Mouse (Mus musculus) midbrain, postnatal 0 days (tissue): ENCODE measurements around the gene Fam20a. TPM values are rescaled to one million over a fixed set of nuclear protein-coding genes. Genes with fewer than 3 reads are reported as not detected.

Source experiments
- ATAC-seq: fragments of 200-750 bp; cut with Nextera tagmentation; 2 replicates; pipeline ENCODE4 v1.8.0; 2017; ENCODE audit warnings: moderate number of reproducible peaks, mild to moderate bottlenecking, moderate TSS enrichment, moderate library complexity; ENCODE audit not compliant: low FRiP score
- DNase-seq: peaks from one replicate; pipeline ENCODE4 v3.0.0-alpha.2; 2015; ENCODE audit warnings: low spot score
- H3K27ac ChIP-seq: fragments of 300-500 bp; sonication (generic); 2 replicates; pipeline ENCODE4 v1.5.1; 2014; ENCODE audit warnings: low read depth, mild to moderate bottlenecking, low read length, mixed read lengths
- H3K27me3 ChIP-seq: fragments of 300-500 bp; sonication (generic); 2 replicates; pipeline ENCODE4 v1.6.1; 2014; ENCODE audit warnings: low read length, control low read depth, mixed read lengths; ENCODE audit not compliant: insufficient read depth
- H3K36me3 ChIP-seq: fragments of 300-500 bp; sonication (generic); 2 replicates; pipeline ENCODE4 v1.6.1; 2014; ENCODE audit warnings: low read length, control low read depth, mixed read lengths; ENCODE audit not compliant: insufficient read depth
- H3K4me1 ChIP-seq: fragments of 300-500 bp; sonication (generic); 2 replicates; pipeline ENCODE4 v1.6.1; 2014; ENCODE audit warnings: mild to moderate bottlenecking, control low read depth, antibody characterized with exemption, low read length, mixed read lengths; ENCODE audit not compliant: insufficient read depth
- H3K4me2 ChIP-seq: fragments of 300-500 bp; sonication (generic); 2 replicates; pipeline ENCODE4 v1.6.1; 2014; ENCODE audit warnings: low read depth, mild to moderate bottlenecking, low read length, mixed read lengths; ENCODE audit not compliant: poor library complexity, severe bottlenecking
- H3K4me3 ChIP-seq: fragments of 300-500 bp; sonication (generic); 2 replicates; pipeline ENCODE4 v1.5.1; 2014; ENCODE audit warnings: low read depth, mild to moderate bottlenecking, low read length, moderate library complexity
- H3K9ac ChIP-seq: fragments of 300-500 bp; sonication (generic); replicated peaks from 2 replicates; pipeline ENCODE4 v1.6.1; 2014; ENCODE audit warnings: mild to moderate bottlenecking, low read length, moderate library complexity, mixed read lengths; ENCODE audit not compliant: poor library complexity, severe bottlenecking
- H3K9me3 ChIP-seq: fragments of 300-500 bp; sonication (generic); 2 replicates; pipeline ENCODE4 v1.6.1; 2016; ENCODE audit warnings: low read length, control low read depth
- CTCF ChIP-seq: IDR thresholded peaks from 2 replicates; pipeline ENCODE4 v1.5.1; 2016; ENCODE audit warnings: antibody characterized with exemption, mild to moderate bottlenecking
- WGBS: fragments of 180-500 bp; shearing (Covaris S2); extraction: QIAGEN DNeasy Blood & Tissue Kit; methylation state at CpG from one replicate; pipeline ENCODE4 v1.1.7; 2014; 5-methylcytosine and 5-hydroxymethylcytosine counted together
- polyA plus RNA-seq: library from polyadenylated mRNA; unstranded; fragments of >200 nt; fragmentation: Nextera tagmentation; extraction: Ambion mirVana; gene quantifications from 2 replicates; pipeline ENCODE4 v1.2.1, GENCODE M21; 2015
- total RNA-seq: library from RNA; depleted of rRNA; stranded (reverse); fragments of >200 nt; gene quantifications from 2 replicates; pipeline ENCODE4 v1.2.3, GENCODE M21; 2014

Gene Fam20a
- total and polyA plus RNA-seq, 2 experiments from 2014 or later = 6.1 to 8.9 TPM

- 84% methylated on average over 5 of the region's 5 CpGs for WGBS
- Histone ChIP-seq H3K4me1 (no peaks in the 10 kb centered on the region), H3K27ac (no peak overlapping the region), H3K27me3 (no peaks in the 10 kb centered on the region), H3K4me2 (no peak overlapping the region), H3K9ac (no peak overlapping the region), H3K4me3 (no peak overlapping the region), H3K9me3 (no peaks in the 10 kb centered on the region), H3K36me3 (no peaks in the 10 kb centered on the region)
- DNase-seq (no peak), ATAC-seq (no peak)
- no peak for TF ChIP-seq CTCF
Observed at GRCm38 (mm10) chr11:109709501-109709900, 12.6 kb downstream of the Fam20a start.

GRCm38 (mm10) chr11:109708786-109709185 lies 13.3 kb downstream of the Fam20a start:
- Histone ChIP-seq H3K9me3 (no peaks in the 10 kb centered on the region), H3K4me2 (no peak overlapping the region), H3K9ac (no peak overlapping the region), H3K27me3 (no peaks in the 10 kb centered on the region), H3K4me1 (no peaks in the 10 kb centered on the region), H3K36me3 (no peaks in the 10 kb centered on the region), H3K4me3 (no peak overlapping the region), H3K27ac (no peak overlapping the region)
- TF ChIP-seq CTCF = no peak
- 93% methylated on average over 4 of the region's 4 CpGs for WGBS
- ATAC-seq = no peak
- no peak for DNase-seq

- Histone ChIP-seq H3K36me3 (no peaks in the 10 kb centered on the region), H3K4me2 (no peak overlapping the region), H3K9me3 (no peaks in the 10 kb centered on the region), H3K4me1 (no peaks in the 10 kb centered on the region), H3K9ac (no peak overlapping the region), H3K27me3 (no peaks in the 10 kb centered on the region), H3K4me3 (no peak overlapping the region), H3K27ac (no peak overlapping the region)
- ATAC-seq = no peak
- no peak for TF ChIP-seq CTCF
- no peak for DNase-seq
- WGBS = 80% methylated on average over 3 of the region's 3 CpGs
Observed at GRCm38 (mm10) chr11:109707442-109707841, 14.6 kb downstream of the Fam20a start.

GRCm38 (mm10) chr11:109706586-109706985 lies 15.5 kb downstream of the Fam20a start:
- Histone ChIP-seq H3K27ac (no peak overlapping the region), H3K4me3 (no peak overlapping the region), H3K4me2 (no peak overlapping the region), H3K9ac (no peak overlapping the region), H3K27me3 (no peaks in the 10 kb centered on the region), H3K9me3 (no peaks in the 10 kb centered on the region), H3K4me1 (no peaks in the 10 kb centered on the region), H3K36me3 (no peaks in the 10 kb centered on the region)
- TF ChIP-seq CTCF = no peak
- ATAC-seq = no peak
- WGBS = 80% methylated on average over 4 of the region's 4 CpGs
- no peak for DNase-seq

- H3K4me1 ChIP-seq = no peaks in the 10 kb centered on the region
- H3K4me2 ChIP-seq = no peak overlapping the region
- no peak overlapping the region for H3K27ac ChIP-seq
- H3K4me3 ChIP-seq = no peak overlapping the region
- TF ChIP-seq CTCF = no peak
- 78% methylated on average over 9 of the region's 9 CpGs for WGBS
- DNase-seq (no peak), ATAC-seq (no peak)
- no peaks in the 10 kb centered on the region for H3K9me3 ChIP-seq
- no peaks in the 10 kb centered on the region for H3K27me3 ChIP-seq
- no peaks in the 10 kb centered on the region for H3K36me3 ChIP-seq
- no peak overlapping the region for H3K9ac ChIP-seq
Observed at GRCm38 (mm10) chr11:109706055-109706412, 16.0 kb downstream of the Fam20a start.

GRCm38 (mm10) chr11:109705336-109706054 lies 16.6 kb downstream of the Fam20a start:
- no peak overlapping the region for H3K4me2 ChIP-seq
- DNase-seq = no peak
- TF ChIP-seq CTCF = no peak
- H3K9ac ChIP-seq = no peak overlapping the region
- 70% methylated on average over 9 of the region's 9 CpGs for WGBS
- H3K27me3 ChIP-seq = no peaks in the 10 kb centered on the region
- no peaks in the 10 kb centered on the region for H3K4me1 ChIP-seq
- no peak overlapping the region for H3K4me3 ChIP-seq
- ATAC-seq = no peak
- no peaks in the 10 kb centered on the region for H3K36me3 ChIP-seq
- no peaks in the 10 kb centered on the region for H3K9me3 ChIP-seq
- H3K27ac ChIP-seq = no peak overlapping the region
